Mouse (Mus musculus): Measurements from ENCODE around the gene Pcyt2.

DNA sequence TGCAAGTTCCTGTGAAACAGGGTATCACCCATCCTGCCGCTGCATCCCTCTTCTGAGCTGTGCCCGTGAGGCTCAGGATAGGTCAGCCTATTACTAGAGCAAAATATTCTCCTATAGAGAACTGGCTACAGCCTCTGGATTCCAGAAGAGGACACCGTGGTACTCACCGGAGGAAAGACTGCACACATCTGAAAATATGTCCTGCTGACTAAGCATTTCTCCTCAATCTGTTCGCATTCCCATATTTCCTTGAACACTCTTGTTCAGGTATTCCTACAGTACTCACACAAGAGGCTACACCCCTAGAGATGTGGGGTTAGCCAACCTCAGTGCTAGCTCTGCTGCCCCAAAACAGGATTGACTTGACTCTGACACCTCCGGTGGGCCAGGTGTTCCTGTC is 49.4 kb downstream of the Pcyt2 start:
- TF ChIP-seq POLR2A (IDR thresholded peaks at IDR 0.05; ENCODE audit: insufficient read depth, low read depth, low read length) (no peak), CTCF (IDR thresholded peaks at IDR 0.05; ENCODE audit: insufficient read depth, low read depth, low read length) (no peak)
